Mouse (Mus musculus) stomach, postnatal 0 days (tissue): Measurements from ENCODE around the gene Sgcb.

Experiments
- CTCF ChIP-seq: IDR thresholded peaks from 2 replicates; pipeline ENCODE4 v1.5.1; 2016; ENCODE audit warnings: antibody characterized with exemption, low read depth, mild to moderate bottlenecking, moderate library complexity
- EP300 ChIP-seq: optimal IDR thresholded peaks from 2 replicates; pipeline ENCODE3; 2016; ENCODE audit warnings: antibody characterized with exemption

DNA sequence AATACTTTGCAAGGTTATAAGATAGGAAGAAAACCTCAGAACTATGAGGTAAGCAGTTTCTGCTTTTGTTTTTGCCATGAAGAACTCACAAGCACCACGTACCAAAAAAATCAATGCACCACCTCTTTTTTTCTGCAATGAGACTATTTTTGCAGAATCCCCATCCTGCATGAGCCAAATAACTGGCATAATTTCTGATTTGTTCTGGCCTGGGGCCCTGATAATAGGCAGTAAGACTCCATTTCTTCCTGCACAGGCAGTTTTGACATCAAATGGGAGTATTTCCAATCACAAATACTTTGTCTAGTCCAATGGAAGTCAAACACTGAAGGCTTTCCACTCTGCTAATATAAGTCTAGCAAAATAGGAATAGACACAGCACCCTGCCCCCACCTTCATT, 46.2 kb upstream of the Sgcb start:
- no peak for TF ChIP-seq EP300
- TF ChIP-seq CTCF, result no peak
